Mouse (Mus musculus): Measurements from ENCODE around the gene Psmd13. TPM values are rescaled to one million over a fixed set of nuclear protein-coding genes. Genes with fewer than 3 reads are reported as not detected.

Gene Psmd13
- polyA plus RNA-seq (2016; fragmentation: Nextera tagmentation; extraction: Ambion mirVana) = 249 and 270 TPM in 2 replicates

- peak; percentile 97 for DNase-seq (ENCODE audit: low spot score)
- peaks cover 31% of the 10 kb centered on the region for H3K36me3 ChIP-seq
- peaks cover 9% of the 10 kb centered on the region for H3K4me1 ChIP-seq
- peak within 1 kb of the TSS; percentile 98 for H3K4me3 ChIP-seq
- H3K27ac ChIP-seq = peak within 1 kb of the TSS; percentile 92
- H3K27me3 ChIP-seq (ENCODE audit: insufficient read depth, poor library complexity, severe bottlenecking) = no peaks in the 10 kb centered on the region
- no peaks in the 10 kb centered on the region for H3K9me3 ChIP-seq
- under 1% methylated on average over 59 of the region's 59 CpGs for WGBS
Measured at GRCm38 (mm10) chr7:140881696-140882468, at the start of gene Psmd13, which contains the start of gene Sirt3. Psmd13 (plus strand) TSS chr7:140881968. Sirt3 (minus strand) TSS chr7:140882309.

GRCm38 (mm10) chr7:140833341-140833740 lies 48.4 kb upstream of the Psmd13 start:
- Histone ChIP-seq H3K4me1 (peaks cover 8% of the 10 kb centered on the region), H3K27me3 (ENCODE audit: insufficient read depth, poor library complexity, severe bottlenecking) (peaks cover 46% of the 10 kb centered on the region), H3K4me3 (no peak overlapping the region), H3K36me3 (no peaks in the 10 kb centered on the region), H3K9me3 (no peaks in the 10 kb centered on the region), H3K27ac (no peak overlapping the region)
- DNase-seq (ENCODE audit: low spot score) = no peak
- 82% methylated on average over 4 of the region's 4 CpGs for WGBS

- WGBS = 40% methylated on average over 20 of the region's 20 CpGs
- Histone ChIP-seq H3K4me1 (peaks cover 8% of the 10 kb centered on the region), H3K4me3 (no peak within 1 kb of the TSS), H3K36me3 (no peaks in the 10 kb centered on the region), H3K27ac (no peak within 1 kb of the TSS), H3K27me3 (ENCODE audit: insufficient read depth, poor library complexity, severe bottlenecking) (peaks cover 55% of the 10 kb centered on the region), H3K9me3 (no peaks in the 10 kb centered on the region)
- no peak for DNase-seq (ENCODE audit: low spot score)
Measured at GRCm38 (mm10) chr7:140834968-140835757, 46.6 kb upstream of the Psmd13 start, which contains the start of gene Urah. Urah (plus strand) TSS chr7:140835018.

- no peak for DNase-seq (ENCODE audit: low spot score)
- Histone ChIP-seq H3K4me1 (peaks cover 8% of the 10 kb centered on the region), H3K9me3 (no peaks in the 10 kb centered on the region), H3K27me3 (ENCODE audit: insufficient read depth, poor library complexity, severe bottlenecking) (peaks cover 57% of the 10 kb centered on the region), H3K4me3 (no peak overlapping the region), H3K27ac (no peak overlapping the region), H3K36me3 (no peaks in the 10 kb centered on the region)
- WGBS = 63% methylated on average over 2 of the region's 2 CpGs
Measured at GRCm38 (mm10) chr7:140835758-140836087, 46.0 kb upstream of the Psmd13 start.

- 75% methylated on average over 9 of the region's 9 CpGs for WGBS
- no peaks in the 10 kb centered on the region for H3K9me3 ChIP-seq
- peaks cover 8% of the 10 kb centered on the region for H3K4me1 ChIP-seq
- no peak overlapping the region for H3K4me3 ChIP-seq
- H3K36me3 ChIP-seq = no peaks in the 10 kb centered on the region
- H3K27ac ChIP-seq = no peak overlapping the region
- peaks cover 63% of the 10 kb centered on the region for H3K27me3 ChIP-seq (ENCODE audit: insufficient read depth, poor library complexity, severe bottlenecking)
- DNase-seq (ENCODE audit: low spot score) = no peak
Measured at GRCm38 (mm10) chr7:140836243-140837115, 45.3 kb upstream of the Psmd13 start.

GRCm38 (mm10) chr7:140839556-140839955 lies 42.2 kb upstream of the Psmd13 start:
- 61% methylated on average over 5 of the region's 5 CpGs for WGBS
- Histone ChIP-seq H3K27ac (no peak overlapping the region), H3K27me3 (ENCODE audit: insufficient read depth, poor library complexity, severe bottlenecking) (peaks cover 84% of the 10 kb centered on the region), H3K4me3 (no peak overlapping the region), H3K36me3 (no peaks in the 10 kb centered on the region), H3K4me1 (peaks cover 8% of the 10 kb centered on the region), H3K9me3 (no peaks in the 10 kb centered on the region)
- DNase-seq (ENCODE audit: low spot score) = no peak

- DNase-seq (ENCODE audit: low spot score) = no peak
- 32% methylated on average over 18 of the region's 19 CpGs for WGBS
- H3K36me3 ChIP-seq = no peaks in the 10 kb centered on the region
Measured at GRCm38 (mm10) chr7:140840750-140841735, 40.7 kb upstream of the Psmd13 start.

GRCm38 (mm10) chr7:140843806-140844205 lies 38.0 kb upstream of the Psmd13 start:
- H3K4me1 ChIP-seq = no peaks in the 10 kb centered on the region
- 67% methylated on average over 7 of the region's 7 CpGs for WGBS
- DNase-seq (ENCODE audit: low spot score) = no peak
- H3K27me3 ChIP-seq (ENCODE audit: insufficient read depth, poor library complexity, severe bottlenecking) = peaks cover 79% of the 10 kb centered on the region
- H3K9me3 ChIP-seq = no peaks in the 10 kb centered on the region
- no peak overlapping the region for H3K4me3 ChIP-seq
- H3K36me3 ChIP-seq = no peaks in the 10 kb centered on the region
- H3K27ac ChIP-seq = no peak overlapping the region

More at GRCm38 (mm10) chr7:140840750-140841735, 40.7 kb upstream of the Psmd13 start:
- no peaks in the 10 kb centered on the region for H3K4me1 ChIP-seq
- H3K4me3 ChIP-seq = no peak overlapping the region
- no peaks in the 10 kb centered on the region for H3K9me3 ChIP-seq
- H3K27me3 ChIP-seq (ENCODE audit: insufficient read depth, poor library complexity, severe bottlenecking) = peaks cover 71% of the 10 kb centered on the region
- H3K27ac ChIP-seq = no peak overlapping the region

- Histone ChIP-seq H3K4me1 (no peaks in the 10 kb centered on the region), H3K27ac (no peak within 1 kb of the TSS), H3K27me3 (ENCODE audit: insufficient read depth, poor library complexity, severe bottlenecking) (peaks cover 70% of the 10 kb centered on the region), H3K36me3 (no peaks in the 10 kb centered on the region), H3K9me3 (no peaks in the 10 kb centered on the region), H3K4me3 (no peak within 1 kb of the TSS)
- WGBS = 27% methylated on average over 14 of the region's 14 CpGs
- peak; percentile 92 for DNase-seq (ENCODE audit: low spot score)
Measured at GRCm38 (mm10) chr7:140844905-140845665, 36.7 kb upstream of the Psmd13 start, which contains the start of gene Scgb1c1. Scgb1c1 (plus strand) TSS chr7:140845547.

GRCm38 (mm10) chr7:140845683-140846082 lies 36.1 kb upstream of the Psmd13 start:
- Histone ChIP-seq H3K27me3 (ENCODE audit: insufficient read depth, poor library complexity, severe bottlenecking) (peaks cover 64% of the 10 kb centered on the region), H3K4me1 (no peaks in the 10 kb centered on the region), H3K36me3 (no peaks in the 10 kb centered on the region), H3K9me3 (no peaks in the 10 kb centered on the region), H3K27ac (no peak overlapping the region), H3K4me3 (no peak overlapping the region)
- whole genome bisulfite sequencing = 60% methylated on average over 4 of the region's 4 CpGs
- no peak for DNase-seq (ENCODE audit: low spot score)

GRCm38 (mm10) chr7:140846676-140847075 lies 35.1 kb upstream of the Psmd13 start:
- Histone ChIP-seq H3K4me1 (no peaks in the 10 kb centered on the region), H3K9me3 (no peaks in the 10 kb centered on the region), H3K36me3 (peaks cover 6% of the 10 kb centered on the region), H3K27me3 (ENCODE audit: insufficient read depth, poor library complexity, severe bottlenecking) (peaks cover 54% of the 10 kb centered on the region), H3K27ac (no peak overlapping the region), H3K4me3 (no peak overlapping the region)
- no peak for DNase-seq (ENCODE audit: low spot score)
- WGBS = 77% methylated on average over 10 of the region's 10 CpGs

All from heart, embryonic 10.5 days (tissue).